Mouse (Mus musculus) stomach, embryonic 16.5 days (tissue): Measurements from ENCODE around the gene Plxna2. TPM values are rescaled to one million over a fixed set of nuclear protein-coding genes. Genes with fewer than 3 reads are reported as not detected.

Experiments used
- ATAC-seq: fragments of 200-750 bp; cut with Nextera tagmentation; 2 replicates; pipeline ENCODE4 v1.8.0; 2017; ENCODE audit warnings: moderate number of reproducible peaks, moderate TSS enrichment; ENCODE audit not compliant: insufficient read depth, low FRiP score
- H3K27ac ChIP-seq: fragments of 300-500 bp; sonication (generic); 2 replicates; pipeline ENCODE4 v1.5.1; 2014; ENCODE audit warnings: low read length
- H3K27me3 ChIP-seq: fragments of 300-500 bp; sonication (generic); 2 replicates; pipeline ENCODE4 v1.6.1; 2014; ENCODE audit warnings: low read length, control low read depth, mixed read lengths; ENCODE audit not compliant: control insufficient read depth, insufficient read depth
- H3K36me3 ChIP-seq: fragments of 300-500 bp; sonication (generic); 2 replicates; pipeline ENCODE4 v1.6.1; 2014; ENCODE audit warnings: low read length; ENCODE audit not compliant: control insufficient read depth, insufficient read depth
- H3K4me1 ChIP-seq: fragments of 300-500 bp; sonication (generic); 2 replicates; pipeline ENCODE4 v1.6.1; 2014; ENCODE audit warnings: low read length, control low read depth, mixed read lengths; ENCODE audit not compliant: control insufficient read depth, insufficient read depth
- H3K4me2 ChIP-seq: fragments of 300-500 bp; sonication (generic); 2 replicates; pipeline ENCODE4 v1.6.1; 2014; ENCODE audit warnings: low read depth, low read length, mixed read lengths
- H3K4me3 ChIP-seq: fragments of 300-500 bp; sonication (generic); replicated peaks from 2 replicates; pipeline ENCODE4 v1.5.1; 2014; ENCODE audit warnings: mild to moderate bottlenecking, low read length
- H3K9ac ChIP-seq: fragments of 300-500 bp; sonication (generic); 2 replicates; pipeline ENCODE4 v1.6.1; 2014; ENCODE audit warnings: low read length
- H3K9me3 ChIP-seq: fragments of 300-500 bp; sonication (generic); replicated peaks from 2 replicates; pipeline ENCODE4 v1.6.1; 2016; ENCODE audit warnings: low read length, control low read depth; ENCODE audit not compliant: control insufficient read depth
- WGBS: fragments of 180-500 bp; shearing (Covaris S2); extraction: QIAGEN DNeasy Blood & Tissue Kit; methylation state at CpG from one replicate; pipeline ENCODE4 v1.1.7; 2014; 5-methylcytosine and 5-hydroxymethylcytosine counted together
- polyA plus RNA-seq: library from polyadenylated mRNA; unstranded; fragments of >200 nt; fragmentation: Nextera tagmentation; extraction: Ambion mirVana; gene quantifications from 2 replicates; pipeline ENCODE4 v1.2.1, GENCODE M21; 2015

Gene Plxna2
- polyA plus RNA-seq, 1 experiment from 2014 or later, result 8.2 TPM

DNA sequence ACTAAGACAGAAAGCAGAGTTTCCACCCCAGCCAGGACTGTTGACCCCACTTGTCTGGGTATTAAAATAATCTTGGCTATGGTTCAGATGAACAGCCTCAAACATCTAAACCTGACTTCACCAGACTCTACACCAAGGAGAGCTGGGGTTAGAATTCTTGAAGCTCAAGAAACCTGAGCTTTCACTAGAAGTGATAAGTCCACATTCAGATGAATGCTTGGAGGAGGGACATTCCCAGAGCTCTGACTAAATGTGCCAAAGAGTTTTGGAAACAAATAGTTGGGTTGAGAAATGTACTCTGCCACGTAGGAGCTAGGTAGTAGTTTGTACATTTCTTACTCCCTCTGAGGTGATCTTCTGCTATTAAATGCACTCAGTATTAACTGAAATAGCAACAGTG lies 203.7 kb downstream of the Plxna2 start:
- H3K4me2 ChIP-seq, result no peak overlapping the region
- 52% methylated on average over 1 of the region's 1 CpGs for WGBS
- H3K9ac ChIP-seq, result no peak overlapping the region
- no peak overlapping the region for H3K27ac ChIP-seq
- no peaks in the 10 kb centered on the region for H3K36me3 ChIP-seq
- no peaks in the 10 kb centered on the region for H3K27me3 ChIP-seq
- no peak for ATAC-seq
- H3K4me1 ChIP-seq, result no peaks in the 10 kb centered on the region
- no peaks in the 10 kb centered on the region for H3K9me3 ChIP-seq
- H3K4me3 ChIP-seq, result no peak overlapping the region

- Histone ChIP-seq H3K4me3 (no peak overlapping the region), H3K9ac (no peak overlapping the region), H3K36me3 (no peaks in the 10 kb centered on the region), H3K4me2 (no peak overlapping the region), H3K27me3 (no peaks in the 10 kb centered on the region), H3K27ac (no peak overlapping the region), H3K4me1 (no peaks in the 10 kb centered on the region), H3K9me3 (no peaks in the 10 kb centered on the region)
- ATAC-seq, result no peak
Observed at GRCm38 (mm10) chr1:194828316-194828715, 210.3 kb downstream of the Plxna2 start.

GRCm38 (mm10) chr1:194835238-194835637 lies 217.2 kb downstream of the Plxna2 start:
- Histone ChIP-seq H3K27me3 (no peaks in the 10 kb centered on the region), H3K9me3 (no peaks in the 10 kb centered on the region), H3K36me3 (no peaks in the 10 kb centered on the region), H3K4me2 (no peak overlapping the region), H3K9ac (no peak overlapping the region), H3K27ac (no peak overlapping the region), H3K4me1 (no peaks in the 10 kb centered on the region), H3K4me3 (no peak overlapping the region)
- ATAC-seq, result no peak

- Histone ChIP-seq H3K4me3 (no peak overlapping the region), H3K9me3 (no peaks in the 10 kb centered on the region), H3K4me2 (no peak overlapping the region), H3K27ac (no peak overlapping the region), H3K36me3 (no peaks in the 10 kb centered on the region), H3K4me1 (no peaks in the 10 kb centered on the region), H3K27me3 (no peaks in the 10 kb centered on the region), H3K9ac (no peak overlapping the region)
- ATAC-seq, result no peak
- WGBS, result 68% methylated on average over 3 of the region's 3 CpGs
Observed at GRCm38 (mm10) chr1:194836182-194836581, 218.2 kb downstream of the Plxna2 start.

DNA sequence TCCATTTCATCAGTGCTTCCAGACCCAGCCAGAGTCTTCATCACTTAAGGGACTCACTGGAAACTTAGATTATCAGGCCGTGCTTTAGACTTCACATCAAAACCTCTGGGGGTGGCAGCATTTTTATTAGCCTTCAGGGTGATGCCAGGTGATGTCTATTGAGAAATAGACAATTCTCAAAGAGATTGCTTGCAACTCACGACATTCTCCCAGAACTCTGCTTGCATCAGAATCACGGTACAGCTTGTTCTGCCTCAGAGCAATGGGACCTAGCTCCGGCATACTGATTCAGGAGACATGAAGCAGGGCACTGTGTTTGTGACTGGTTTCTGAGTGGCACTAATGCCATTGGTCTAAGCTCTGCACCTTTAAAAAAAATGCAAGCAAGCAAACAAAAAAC lies 218.7 kb downstream of the Plxna2 start:
- no peak overlapping the region for H3K4me2 ChIP-seq
- no peak overlapping the region for H3K9ac ChIP-seq
- no peaks in the 10 kb centered on the region for H3K9me3 ChIP-seq
- H3K4me1 ChIP-seq, result no peaks in the 10 kb centered on the region
- H3K4me3 ChIP-seq, result no peak overlapping the region
- H3K27ac ChIP-seq, result no peak overlapping the region
- no peak for ATAC-seq
- no peaks in the 10 kb centered on the region for H3K27me3 ChIP-seq
- 84% methylated on average over 4 of the region's 4 CpGs for WGBS
- no peaks in the 10 kb centered on the region for H3K36me3 ChIP-seq

DNA sequence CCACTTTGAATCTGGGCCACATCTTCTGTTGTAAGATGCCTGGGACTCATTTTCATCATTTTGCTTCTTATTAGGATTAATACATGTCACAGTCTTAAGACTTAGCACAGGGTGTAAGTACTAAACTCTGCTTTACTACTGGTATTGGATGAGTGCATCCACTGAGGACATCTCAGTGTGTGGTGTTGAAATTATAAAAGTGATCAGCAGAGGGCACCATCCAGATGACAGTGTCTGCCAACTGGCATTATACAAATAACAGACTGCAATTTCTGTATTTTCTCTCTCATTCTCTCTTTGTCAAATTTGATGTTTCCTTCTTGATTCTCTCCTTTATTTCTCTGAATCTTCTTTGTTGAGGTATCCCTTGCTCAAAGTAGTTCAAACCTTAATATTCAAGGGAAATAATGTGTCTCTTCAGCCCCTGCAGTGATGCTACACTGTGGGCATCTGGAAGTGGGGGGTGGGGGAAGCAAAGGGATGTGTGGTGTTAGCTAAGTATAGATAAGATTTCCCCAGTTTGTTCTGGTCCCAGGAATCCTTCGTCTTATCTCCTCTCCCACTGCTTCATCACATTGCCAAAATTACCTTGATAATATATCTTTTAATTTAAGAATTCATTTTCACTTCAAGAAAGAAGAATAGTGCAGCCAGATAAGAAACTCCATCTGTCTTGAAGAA lies 221.4 kb downstream of the Plxna2 start:
- Histone ChIP-seq H3K9ac (no peak overlapping the region), H3K9me3 (no peaks in the 10 kb centered on the region), H3K27ac (no peak overlapping the region), H3K27me3 (no peaks in the 10 kb centered on the region), H3K4me3 (no peak overlapping the region), H3K4me2 (no peak overlapping the region), H3K36me3 (no peaks in the 10 kb centered on the region), H3K4me1 (no peaks in the 10 kb centered on the region)
- no peak for ATAC-seq
- WGBS, result 11% methylated on average over 1 of the region's 1 CpGs

GRCm38 (mm10) chr1:194843020-194843419 lies 225.0 kb downstream of the Plxna2 start:
- 78% methylated on average over 2 of the region's 2 CpGs for WGBS

DNA sequence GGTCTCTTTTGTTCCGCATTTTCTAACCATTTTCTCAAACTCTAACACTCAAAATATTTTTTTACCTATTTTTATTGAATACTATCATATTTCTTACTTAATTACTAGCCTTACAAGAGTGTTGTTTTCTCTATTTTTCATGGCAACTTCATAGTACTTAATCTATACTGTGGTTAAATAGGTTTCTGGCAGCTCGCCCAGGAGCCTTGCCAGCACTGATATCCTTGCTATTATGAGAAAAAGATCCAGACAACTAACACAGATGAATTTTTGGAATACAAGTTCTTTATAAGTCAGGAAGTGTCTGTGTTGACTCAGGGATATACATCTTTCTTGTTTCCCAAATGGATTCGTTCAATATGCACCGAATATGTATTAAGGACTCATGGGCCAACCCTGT lies 229.0 kb downstream of the Plxna2 start:
- H3K27me3 ChIP-seq, result no peaks in the 10 kb centered on the region
- no peaks in the 10 kb centered on the region for H3K36me3 ChIP-seq
- H3K27ac ChIP-seq, result no peak overlapping the region
- H3K9ac ChIP-seq, result no peak overlapping the region
- H3K4me2 ChIP-seq, result no peak overlapping the region
- no peaks in the 10 kb centered on the region for H3K9me3 ChIP-seq
- H3K4me1 ChIP-seq, result no peaks in the 10 kb centered on the region
- ATAC-seq, result no peak
- H3K4me3 ChIP-seq, result no peak overlapping the region
- WGBS, result 62% methylated on average over 4 of the region's 4 CpGs

More at GRCm38 (mm10) chr1:194843020-194843419, 225.0 kb downstream of the Plxna2 start:
- H3K9ac ChIP-seq, result no peak overlapping the region
- no peak overlapping the region for H3K4me2 ChIP-seq
- no peaks in the 10 kb centered on the region for H3K9me3 ChIP-seq
- no peaks in the 10 kb centered on the region for H3K4me1 ChIP-seq
- no peaks in the 10 kb centered on the region for H3K36me3 ChIP-seq
- ATAC-seq, result no peak
- no peak overlapping the region for H3K4me3 ChIP-seq
- no peaks in the 10 kb centered on the region for H3K27me3 ChIP-seq
- H3K27ac ChIP-seq, result no peak overlapping the region

GRCm38 (mm10) chr1:194851242-194852064 lies 233.4 kb downstream of the Plxna2 start:
- Histone ChIP-seq H3K4me1 (no peaks in the 10 kb centered on the region), H3K4me2 (no peak overlapping the region), H3K27ac (no peak overlapping the region), H3K9me3 (no peaks in the 10 kb centered on the region), H3K27me3 (no peaks in the 10 kb centered on the region), H3K9ac (no peak overlapping the region), H3K4me3 (no peak overlapping the region), H3K36me3 (no peaks in the 10 kb centered on the region)
- ATAC-seq, result no peak
- 73% methylated on average over 4 of the region's 4 CpGs for WGBS
